Mouse (Mus musculus): ENCODE data around the gene Zswim4. TPM values are rescaled to one million over a fixed set of nuclear protein-coding genes. Genes with fewer than 3 reads are reported as not detected.
"Not testable (repeated sequence)": the region's sequence is repeated elsewhere in the genome, so short reads cannot be mapped to it uniquely, and the experiment has no call there.

Gene Zswim4
- 1 to 10 TPM; 8.2 to 8.8 TPM for total RNA-seq (2021)

DNA sequence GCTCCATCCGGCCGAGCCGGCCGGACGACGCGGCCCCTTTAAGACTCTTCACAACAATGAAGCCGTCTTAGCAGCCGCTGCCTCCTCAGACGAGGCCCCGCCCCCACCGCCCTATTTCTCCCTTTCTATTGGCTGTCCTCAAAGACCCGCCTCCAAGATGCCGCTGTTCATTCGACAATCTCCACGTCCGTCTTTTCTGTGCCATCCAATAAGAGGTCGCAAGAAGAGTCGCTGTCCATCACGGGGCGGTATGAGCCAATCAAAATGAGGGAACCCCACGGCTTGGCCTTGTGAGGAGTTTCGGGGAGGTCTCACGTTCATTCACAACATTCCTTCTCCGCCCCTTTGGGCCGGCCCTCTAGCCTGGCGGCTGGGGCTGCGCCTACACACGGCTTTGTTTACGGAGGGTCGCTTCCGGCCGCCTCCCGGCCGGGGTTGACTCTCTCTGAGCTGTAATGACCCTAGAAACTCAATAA lies at the start of gene Zswim4:
Gene Zswim4, minus strand, starts transcription at position 58 of the 476 bp plus-strand sequence.
- intact Hi-C loops (cut with DNase I): loop anchor here (1.0 to 10.0 kb wide), 3 partner anchors 13 to 52 kb away; partner anchors contain the start of gene Nanos3

GRCm38 (mm10) chr8:84285665-84286064 lies 48.8 kb upstream of the Zswim4 start:
- not testable (repeated sequence) for DNase-seq (ENCODE audit: low spot score)
- intact Hi-C loops (cut with DNase I): loop anchor here (2.0 to 10.0 kb wide), 2 partner anchors 51 to 99 kb away; partner anchors contain the start of gene Zswim4

More for the DNA sequence above, at the start of gene Zswim4:
- peak; percentile 99 for DNase-seq (ENCODE audit: low spot score)

- peak; percentile 16 for DNase-seq (ENCODE audit: low spot score)
- intact Hi-C loops (cut with DNase I): loop anchor here (2.0 to 10.0 kb wide), 2 partner anchors 50 to 98 kb away; partner anchors contain the start of gene Zswim4
Measured at GRCm38 (mm10) chr8:84284608-84285063, 47.8 kb upstream of the Zswim4 start.

- DNase-seq (ENCODE audit: low spot score): no peak
- intact Hi-C loops (cut with DNase I): loop anchor here (10.0 kb wide), 1 partner anchor 46 kb away; the partner anchor contains the start of gene Zswim4
Measured at GRCm38 (mm10) chr8:84280777-84281176, 43.9 kb upstream of the Zswim4 start.

DNA sequence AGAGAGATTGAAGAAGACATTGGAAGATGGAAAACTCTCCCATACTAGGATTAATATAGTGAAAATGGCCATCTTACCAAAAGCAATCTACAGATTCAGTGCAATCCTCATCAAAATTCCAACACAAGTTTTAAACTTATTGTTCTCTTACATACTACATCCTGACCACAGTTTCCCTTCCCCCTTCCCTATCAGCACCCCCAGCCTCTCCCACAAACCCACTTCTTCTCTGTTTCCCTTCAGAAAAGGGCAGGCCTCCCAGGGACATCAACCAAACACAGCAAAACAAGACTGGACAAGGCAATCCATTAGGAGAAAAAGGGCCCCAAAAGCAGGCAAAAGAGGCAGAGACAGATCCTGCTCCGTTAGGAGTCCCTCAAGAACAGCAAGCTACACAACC lies 39.6 kb upstream of the Zswim4 start:
- intact Hi-C loops (cut with DNase I): no loop called here
- no peak for DNase-seq (ENCODE audit: low spot score)

DNA sequence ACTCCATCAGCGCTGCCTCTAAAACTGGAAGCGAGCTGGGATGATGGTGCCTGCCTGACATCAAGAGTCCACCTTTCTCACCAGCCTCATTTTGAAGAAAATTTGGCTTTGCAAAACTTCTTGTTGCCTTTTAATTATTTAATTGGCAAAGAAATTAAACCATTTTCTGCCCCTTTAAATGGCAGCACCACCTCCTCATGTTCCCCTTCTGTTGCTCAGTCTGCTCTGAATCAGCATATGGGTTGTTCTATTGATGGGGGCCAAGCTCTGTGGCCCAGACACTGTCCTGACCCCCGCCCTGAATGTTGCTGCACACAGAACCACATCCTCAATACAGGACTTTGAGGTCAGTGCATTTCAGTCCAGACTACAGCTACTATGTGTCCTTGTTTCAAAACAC lies 37.1 kb upstream of the Zswim4 start:
- intact Hi-C loops (cut with DNase I): loop anchor here (5.0 kb wide), 1 partner anchor 267 kb away; no protein-coding TSS in a partner anchor
- no peak for DNase-seq (ENCODE audit: low spot score)

DNA sequence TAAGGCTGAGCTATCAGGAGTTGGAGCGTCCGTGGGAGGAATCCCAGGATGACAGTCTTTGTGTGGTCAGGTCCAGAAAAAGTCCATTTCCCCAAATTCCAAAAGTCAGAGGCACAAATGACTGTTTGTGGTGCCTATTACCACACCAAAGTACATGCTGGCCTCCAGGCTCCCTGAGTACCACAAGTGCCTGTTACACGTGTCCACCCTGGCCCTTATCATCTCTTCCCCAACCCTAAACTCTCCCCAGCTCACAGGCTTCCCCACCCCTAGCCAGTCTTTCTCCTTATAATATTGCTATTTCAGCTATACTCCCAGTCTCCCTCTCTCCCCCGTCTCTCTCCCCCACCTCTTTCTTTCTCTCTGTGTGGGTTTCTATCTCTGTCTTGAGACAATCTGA lies 35.4 kb upstream of the Zswim4 start:
- DNase-seq (ENCODE audit: low spot score): no peak
- intact Hi-C loops (cut with DNase I): loop anchor here (5.0 kb wide), 1 partner anchor 265 kb away; no protein-coding TSS in a partner anchor

DNA sequence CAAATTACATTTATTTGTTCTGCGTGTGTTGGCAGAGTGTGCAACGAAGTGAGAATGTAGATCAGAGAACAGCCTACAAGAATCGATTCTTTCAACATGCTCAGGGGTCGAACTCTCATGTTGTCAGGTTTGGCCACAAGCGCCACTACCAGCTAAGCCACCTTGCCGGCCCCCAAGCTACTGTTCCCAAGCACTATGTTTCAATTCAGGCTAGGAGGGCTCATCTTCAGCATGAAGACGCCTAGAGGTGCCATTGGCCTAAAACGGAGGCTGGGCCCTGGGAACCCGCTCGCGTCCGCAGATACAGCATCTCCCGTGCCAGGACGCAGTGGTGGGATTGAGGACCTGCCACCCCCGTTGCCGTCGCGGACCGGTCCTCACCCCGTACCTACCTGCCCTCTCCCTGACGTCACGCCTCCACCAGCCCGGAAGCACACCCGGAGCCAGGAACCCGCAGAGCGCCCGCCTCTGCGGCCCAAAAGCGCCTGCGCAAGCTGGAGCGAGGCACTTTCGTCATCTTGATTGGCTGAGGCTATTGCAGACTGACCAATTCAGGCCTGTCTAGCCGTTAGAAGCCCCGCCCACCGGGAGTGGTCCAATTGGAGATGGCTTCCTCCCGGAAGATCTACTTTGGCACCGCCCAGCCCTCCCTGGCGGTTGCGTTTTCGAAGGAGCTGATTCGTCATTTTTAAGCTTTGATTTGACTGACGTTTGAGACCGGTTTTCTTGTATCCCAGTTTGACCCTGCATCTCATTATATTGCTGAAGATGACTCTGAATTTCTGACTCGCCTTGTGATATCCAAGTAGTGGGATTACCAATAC lies 33.3 kb upstream of the Zswim4 start, which contains the start of gene Ccdc130:
Gene Ccdc130, minus strand, starts transcription at position 431 of the 824 bp plus-strand sequence.
- intact Hi-C loops (cut with DNase I): loop anchor here (2.0 to 5.0 kb wide), 2 partner anchors 17 to 263 kb away; no protein-coding TSS in a partner anchor
- peak; percentile 99 for DNase-seq (ENCODE audit: low spot score)

- intact Hi-C loops (cut with DNase I): no loop called here
- no peak for DNase-seq (ENCODE audit: low spot score)
Measured at GRCm38 (mm10) chr8:84261098-84261497, 24.2 kb upstream of the Zswim4 start.

DNA sequence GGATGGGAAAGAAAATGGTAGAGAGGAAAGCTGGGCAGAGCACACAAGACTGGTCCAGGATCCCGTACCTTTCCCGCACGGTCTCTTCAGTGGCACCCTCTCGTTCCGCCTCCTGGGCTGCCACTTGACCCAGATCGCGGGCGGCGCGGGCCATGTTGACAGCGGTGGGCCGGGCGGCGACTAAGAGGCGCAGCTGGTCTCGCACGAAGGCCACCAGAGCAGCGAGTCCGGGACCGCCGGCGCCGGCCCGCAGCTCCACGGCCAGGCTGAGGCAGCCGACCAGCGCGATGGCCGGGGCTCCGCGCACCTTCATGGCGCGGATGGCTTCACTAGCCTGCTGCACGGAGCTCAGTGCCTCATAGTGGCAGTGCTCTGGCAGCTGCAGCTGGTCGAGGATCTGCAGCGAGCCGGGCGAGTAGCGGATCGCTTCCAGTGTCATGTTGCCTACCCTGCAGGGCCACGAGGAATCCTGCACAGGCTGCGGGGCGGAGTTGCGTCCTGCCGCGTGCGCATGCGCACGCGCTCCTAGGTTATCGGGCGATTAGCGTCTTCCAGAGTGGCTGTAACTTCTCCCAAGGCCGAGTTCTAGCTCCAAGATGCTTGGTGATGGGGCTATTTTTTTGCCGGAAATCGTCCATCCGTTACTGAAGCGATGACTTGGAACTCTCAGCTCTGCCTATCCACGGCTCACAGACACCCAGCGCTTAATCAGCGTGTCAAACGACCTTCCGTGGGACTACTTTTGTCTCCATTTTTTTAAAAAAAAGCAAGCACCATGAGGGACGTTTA lies 20.2 kb upstream of the Zswim4 start, which contains the start of gene Mri1:
Gene Mri1, minus strand, starts transcription at position 505 of the 789 bp plus-strand sequence.
- peak; percentile 68 for DNase-seq (ENCODE audit: low spot score)
- intact Hi-C loops (cut with DNase I): loop anchor here (2.0 kb wide), 1 partner anchor 70 kb away; no protein-coding TSS in a partner anchor

DNA sequence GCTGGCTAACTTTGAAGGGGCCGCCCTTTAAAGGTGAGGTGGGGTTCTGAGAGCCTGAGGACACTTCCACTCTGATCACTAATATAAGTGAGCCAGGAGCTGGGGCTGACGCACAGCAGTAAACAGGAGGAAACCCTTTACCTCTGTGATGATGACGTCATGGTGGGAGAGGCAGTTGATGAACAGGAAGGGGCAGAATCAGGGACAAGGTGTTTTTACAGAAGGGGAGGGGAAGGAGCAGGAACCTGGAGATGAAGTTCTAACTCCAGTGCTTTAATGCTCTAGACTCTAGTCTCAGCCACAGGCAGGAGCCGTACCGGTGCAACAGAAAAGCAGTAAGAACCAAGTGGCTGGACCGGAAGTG lies 19.6 kb upstream of the Zswim4 start:
- intact Hi-C loops (cut with DNase I): loop anchor here (2.0 kb wide), 1 partner anchor 70 kb away; no protein-coding TSS in a partner anchor
- no peak for DNase-seq (ENCODE audit: low spot score)

GRCm38 (mm10) chr8:84255858-84256257 lies 19.0 kb upstream of the Zswim4 start:
- no peak for DNase-seq (ENCODE audit: low spot score)
- intact Hi-C loops (cut with DNase I): loop anchor here (2.0 kb wide), 1 partner anchor 69 kb away; no protein-coding TSS in a partner anchor

DNA sequence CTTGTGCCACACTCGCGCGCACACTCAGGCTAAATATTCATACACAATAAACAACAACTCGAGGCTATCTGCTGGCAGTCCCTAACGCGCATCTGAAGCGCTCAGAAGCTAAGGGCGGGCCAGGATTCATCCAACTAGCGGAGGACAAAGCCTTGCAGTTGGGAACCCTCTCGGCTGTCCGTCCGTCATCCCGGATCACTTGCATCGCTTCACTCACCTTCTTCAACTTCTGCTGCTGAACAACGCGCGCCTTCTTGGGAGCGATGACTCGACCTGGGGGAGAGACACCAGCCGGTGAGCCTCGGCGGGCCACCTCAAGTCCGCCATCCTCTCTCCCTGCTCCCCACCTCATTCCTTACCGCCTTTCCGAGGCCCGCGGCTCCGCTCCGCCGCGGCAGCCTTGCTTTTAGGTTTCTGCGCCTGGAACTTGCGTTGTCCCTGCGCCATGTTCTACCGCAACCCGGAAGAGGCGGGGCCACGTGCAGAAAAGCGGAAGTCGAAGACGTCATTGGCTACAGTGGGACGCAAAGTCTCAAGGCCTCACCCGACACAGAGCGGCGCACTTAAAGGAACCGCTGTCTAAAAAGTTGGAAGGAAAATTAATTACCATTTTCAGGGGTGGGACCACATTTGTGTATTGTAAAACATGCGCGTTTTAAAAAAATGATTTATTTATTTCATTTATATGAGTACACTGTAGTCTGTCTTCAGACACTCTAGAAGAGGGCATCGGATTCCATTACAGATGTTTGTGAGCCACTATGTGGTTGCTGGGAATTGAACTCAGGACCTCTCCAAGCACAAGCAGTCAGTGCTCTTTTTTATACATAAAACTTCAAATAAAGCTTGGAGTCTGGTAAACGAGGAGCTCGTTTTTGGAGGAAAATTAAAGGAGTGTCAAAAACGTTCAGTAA lies 12.7 kb upstream of the Zswim4 start, which contains the start of gene D8Ertd738e:
Gene D8Ertd738e, minus strand, starts transcription at position 463 of the 914 bp plus-strand sequence.
- peak; percentile 77 for DNase-seq (ENCODE audit: low spot score)
- intact Hi-C loops (cut with DNase I): loop anchor here (1.0 kb wide), 1 partner anchor 13 kb away; no protein-coding TSS in a partner anchor

DNA sequence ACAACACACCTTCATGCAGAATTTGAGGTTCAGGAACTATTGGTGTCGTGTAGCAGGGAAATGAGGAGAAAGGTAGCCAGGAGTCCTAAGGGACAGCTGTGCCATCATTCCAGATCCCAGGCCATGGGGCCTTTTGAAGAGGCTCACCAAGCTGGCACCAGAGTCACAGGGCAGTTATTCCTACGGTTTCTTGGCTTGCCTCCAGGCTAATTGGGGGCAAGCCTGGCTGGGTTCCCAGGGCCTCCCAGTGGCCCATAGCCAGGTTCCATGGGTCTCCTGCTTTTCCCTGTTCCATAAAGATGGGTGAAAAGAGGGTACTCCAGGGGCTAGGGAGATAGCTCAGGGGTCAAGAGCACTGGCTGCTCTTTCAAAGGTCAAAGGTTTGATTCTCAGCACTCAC lies 5.0 kb upstream of the Zswim4 start:
- no peak for DNase-seq (ENCODE audit: low spot score)
- intact Hi-C loops (cut with DNase I): no loop called here

- intact Hi-C loops (cut with DNase I): no loop called here
Measured at GRCm38 (mm10) chr8:84241167-84241566, 4.3 kb upstream of the Zswim4 start.

GRCm38 (mm10) chr8:84237542-84238229 lies 831 bp upstream of the Zswim4 start:
- DNase-seq (ENCODE audit: low spot score): no peak
- intact Hi-C loops (cut with DNase I): loop anchor here (10.0 kb wide), 2 partner anchors 47 to 53 kb away; partner anchors contain the start of gene Nanos3

More at GRCm38 (mm10) chr8:84241167-84241566, 4.3 kb upstream of the Zswim4 start:
- no peak for DNase-seq (ENCODE audit: low spot score)

DNA sequence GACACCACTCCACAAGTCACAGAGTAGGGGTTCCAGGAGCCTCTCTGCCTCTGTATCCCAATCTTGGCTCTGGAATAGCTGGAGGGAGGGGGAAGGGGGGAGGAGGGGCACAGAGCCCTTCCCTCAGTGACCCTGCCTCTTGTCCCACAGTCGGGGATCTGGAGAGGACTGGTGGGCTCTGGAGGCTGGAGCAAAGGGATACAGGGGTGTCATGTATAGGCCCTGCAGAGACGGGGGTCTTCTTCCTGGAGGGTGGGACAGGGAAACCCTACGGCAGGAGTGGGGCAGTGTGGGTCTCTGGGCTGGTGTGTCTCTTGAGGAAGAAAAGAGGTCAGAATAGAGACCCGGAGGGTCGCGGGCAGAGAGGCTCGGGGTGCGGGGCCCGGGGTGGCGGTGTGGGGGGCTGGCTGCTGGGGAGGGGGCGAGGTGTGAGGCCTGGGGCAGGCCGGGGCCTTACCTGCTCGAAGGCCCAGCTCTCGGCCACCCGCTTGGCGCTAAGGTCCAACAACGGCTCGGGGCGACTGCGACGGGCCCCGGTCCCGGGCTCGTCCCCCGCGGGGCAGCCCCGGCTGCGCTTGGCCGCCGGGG lies 351 bp downstream of the Zswim4 start:
- intact Hi-C loops (cut with DNase I): loop anchor here (1.0 to 10.0 kb wide), 3 partner anchors 14 to 52 kb away; partner anchors contain the start of gene Nanos3

More for the DNA sequence above, 351 bp downstream of the Zswim4 start:
- DNase-seq (ENCODE audit: low spot score): no peak

Data from heart, postnatal 25 days (tissue).